Mouse (Mus musculus) lung, adult 2 months (tissue): ENCODE measurements around the gene A530084C06Rik.

Experiments used
- CTCF ChIP-seq: fragments of 200-500 bp; IDR thresholded peaks from 2 replicates; pipeline ENCODE4 v1.5.1; 2011; ENCODE audit warnings: mild to moderate bottlenecking, low read length, control low read depth; ENCODE audit not compliant: insufficient read depth
- POLR2A ChIP-seq: fragments of 200-500 bp; IDR thresholded peaks from 2 replicates; pipeline ENCODE4 v1.6.1; 2011; ENCODE audit warnings: low read depth, mild to moderate bottlenecking, control low read depth, low read length, borderline replicate concordance; ENCODE audit errors: extremely low read depth

DNA sequence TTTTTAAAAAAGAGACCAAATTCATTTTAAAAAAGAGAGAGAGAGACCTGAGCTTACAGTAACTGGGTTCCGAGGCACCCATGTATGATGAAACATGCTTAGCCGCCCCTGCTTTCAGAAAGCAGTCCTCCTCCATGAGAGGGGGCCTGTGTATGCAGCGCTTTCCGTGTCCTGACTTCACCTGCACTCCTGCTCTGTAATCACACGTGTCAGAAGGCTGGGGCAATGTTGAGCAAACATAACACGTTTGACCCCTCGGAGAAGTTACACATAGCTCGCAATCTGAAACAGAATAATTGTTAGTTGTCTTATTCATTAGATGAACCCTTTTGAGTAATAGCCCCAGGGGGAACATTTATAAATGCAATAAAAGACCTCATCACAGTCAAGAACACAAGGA, 8.0 kb upstream of the A530084C06Rik start:
- TF ChIP-seq POLR2A = no peak
- TF ChIP-seq CTCF = no peak
